Mouse (Mus musculus) cerebellum, adult 9-10 months (tissue): Measurements from ENCODE around the gene Gm14410.
"Not testable (repeated sequence)": the region's sequence is repeated elsewhere in the genome, so short reads cannot be mapped to it uniquely, and the experiment has no call there.

Experiments used
- DNase-seq: peaks from one replicate; pipeline ENCODE4 v3.0.0; 2022

Gene Gm14410

GRCm38 (mm10) chr2:177206341-177206740, at the start of gene Gm14410:
Gene Gm14410, minus strand, starts transcription at chr2:177206421.
- peak; percentile 94 for DNase-seq

GRCm38 (mm10) chr2:177247449-177247848, 41.2 kb upstream of the Gm14410 start:
- not testable (repeated sequence) for DNase-seq

- DNase-seq: not testable (repeated sequence)
These were observed 24.2 kb upstream of the Gm14410 start for GRCm38 (mm10) chr2:177230461-177230860.

GRCm38 (mm10) chr2:177172749-177173148, 33.5 kb downstream of the Gm14410 start:
- DNase-seq: not testable (repeated sequence)
